Mouse (Mus musculus) frontal cortex, postnatal 14 days (tissue): ENCODE measurements around the gene Chit1.

Experiments
- DNase-seq, 2 experiments: peaks; one replicate each; pipeline ENCODE4 v3.0.0; 2022; ENCODE audit warnings: low spot score in 2 of 2

Gene Chit1

DNA sequence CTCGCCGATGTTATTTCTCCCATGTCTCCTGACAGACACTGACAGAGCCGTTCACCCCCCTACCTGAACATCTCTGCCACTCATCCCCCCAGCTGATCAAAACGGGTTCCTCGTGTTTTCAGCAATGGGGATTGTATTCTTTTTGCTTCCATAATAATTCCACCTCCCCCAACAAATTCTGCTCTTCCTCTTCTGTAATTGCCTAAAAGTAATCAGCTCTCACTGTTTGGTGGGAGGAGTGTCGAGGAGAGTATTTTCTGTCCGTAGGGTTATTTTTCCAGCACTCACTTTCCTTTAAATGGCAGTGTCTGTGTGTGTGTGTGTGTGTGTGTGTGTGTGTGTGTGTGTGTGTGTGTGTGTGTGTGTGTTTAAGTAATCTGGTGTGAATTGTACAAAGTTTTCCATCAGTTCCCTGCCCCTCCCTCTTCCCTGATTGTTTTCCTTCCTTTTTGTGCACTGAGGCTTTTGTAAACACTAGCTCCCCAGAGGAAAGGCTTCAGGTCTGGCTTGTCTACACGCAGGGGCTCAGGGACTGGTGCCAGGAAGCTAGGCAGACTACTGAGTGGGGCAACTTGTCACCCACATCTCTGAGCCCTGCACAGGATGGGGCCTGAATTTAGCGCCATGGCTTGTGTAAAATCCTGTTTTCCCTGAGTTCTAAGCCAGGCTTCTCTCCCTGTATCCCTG, 31.4 kb upstream of the Chit1 start:
- no peak for DNase-seq

GRCm38 (mm10) chr1:134080406-134080805, 30.6 kb upstream of the Chit1 start:
- no peak for DNase-seq

DNA sequence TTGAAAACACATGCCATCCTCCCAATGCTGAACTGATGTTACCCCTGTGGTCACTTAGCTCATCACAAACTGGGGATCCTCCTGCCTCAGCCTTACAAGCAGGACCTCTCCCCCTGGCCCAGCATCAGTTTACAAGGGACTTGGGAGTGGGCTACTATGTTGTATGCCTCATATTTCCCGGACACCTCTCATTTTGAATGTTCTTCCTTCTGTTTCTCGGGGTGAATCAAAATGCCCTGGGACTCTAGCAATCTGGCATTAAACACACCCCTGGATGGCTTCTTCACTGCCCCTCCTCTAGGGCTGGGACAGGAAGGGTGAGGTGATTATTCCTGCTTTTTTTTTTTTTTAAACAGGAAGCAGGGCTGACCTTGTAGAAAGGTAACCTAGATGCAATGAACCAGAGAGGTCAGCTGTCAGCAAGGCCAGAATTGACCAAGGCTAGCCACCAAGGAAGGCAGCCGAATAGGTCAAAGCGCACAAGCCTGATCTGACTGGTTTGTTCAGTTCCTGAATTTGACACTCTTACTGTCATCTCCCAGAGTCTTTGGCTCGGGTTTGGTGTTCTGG, 30.1 kb upstream of the Chit1 start:
- no peak for DNase-seq

- peak; percentile 62 to 79 for DNase-seq
Observed at GRCm38 (mm10) chr1:134082987-134083516, 28.0 kb upstream of the Chit1 start.

- no peak for DNase-seq
Observed at GRCm38 (mm10) chr1:134083676-134084075, 27.4 kb upstream of the Chit1 start.

DNA sequence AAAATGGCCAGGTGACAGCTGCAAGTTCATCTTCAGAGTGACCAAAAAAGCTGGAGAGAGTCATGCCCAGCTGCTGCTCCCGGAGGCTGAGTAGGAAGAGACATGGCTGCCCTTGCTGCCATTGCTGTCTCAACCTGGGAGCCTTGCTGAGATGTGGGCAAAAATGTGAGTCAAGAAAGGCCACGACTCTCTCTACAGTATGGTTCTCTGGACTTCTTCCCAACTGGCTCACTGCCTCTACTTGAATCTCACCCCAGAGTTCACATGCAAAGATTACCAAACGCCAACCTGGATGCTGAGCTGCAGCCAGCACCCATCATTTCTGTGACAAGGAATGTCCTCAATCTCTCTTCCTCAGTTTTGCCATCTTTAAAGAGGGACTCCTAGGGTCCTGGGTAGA, 26.9 kb upstream of the Chit1 start:
- no peak for DNase-seq

DNA sequence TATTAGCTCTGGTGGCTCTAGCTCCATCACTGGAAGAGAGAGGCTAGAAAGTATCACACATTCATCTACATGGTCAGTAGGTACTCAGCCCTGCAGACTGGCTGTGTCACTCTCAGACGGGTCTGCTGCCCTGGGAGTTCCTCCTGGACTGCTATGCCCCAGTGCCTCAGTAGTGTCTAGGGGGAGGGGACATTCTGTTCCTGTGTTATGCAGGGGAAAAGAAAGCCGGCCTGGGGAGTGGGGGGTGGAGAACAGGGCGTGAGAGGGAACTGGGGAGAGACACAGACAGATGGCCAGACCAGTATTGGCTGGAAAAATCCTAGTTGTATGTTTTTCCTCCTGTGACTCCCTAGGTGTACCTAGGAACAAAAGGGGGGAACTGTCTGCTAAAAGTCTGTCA, 25.0 kb upstream of the Chit1 start:
- DNase-seq = no peak

DNA sequence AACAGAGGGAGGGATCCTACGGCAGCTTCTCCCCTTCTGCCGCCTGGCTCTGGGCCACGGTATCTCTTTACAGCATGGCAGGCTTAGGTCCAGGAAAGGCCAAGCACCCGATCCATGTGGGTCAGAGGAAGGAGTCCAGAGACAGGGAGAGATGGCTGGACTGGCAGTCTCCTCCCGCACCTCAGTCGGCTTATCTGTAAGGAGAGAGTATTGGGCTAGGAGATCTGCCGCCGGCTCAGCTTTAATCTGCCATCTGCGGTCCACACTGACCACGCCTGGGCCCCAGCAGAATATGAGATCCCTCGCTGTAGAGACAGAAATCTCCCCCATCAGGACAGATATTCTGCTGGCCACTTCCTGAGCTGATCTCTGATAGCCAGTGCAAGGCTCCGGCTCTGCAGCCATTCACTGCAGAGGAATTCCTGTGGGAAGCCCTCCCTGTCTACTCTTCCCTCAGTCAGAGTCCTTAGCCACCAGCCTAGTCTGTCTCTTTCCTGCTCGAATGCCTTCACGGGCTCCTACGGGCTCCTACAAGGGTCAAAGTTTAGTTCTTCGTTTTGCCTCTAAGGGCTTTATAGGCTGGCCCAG, 24.1 kb upstream of the Chit1 start:
- DNase-seq = no peak

DNA sequence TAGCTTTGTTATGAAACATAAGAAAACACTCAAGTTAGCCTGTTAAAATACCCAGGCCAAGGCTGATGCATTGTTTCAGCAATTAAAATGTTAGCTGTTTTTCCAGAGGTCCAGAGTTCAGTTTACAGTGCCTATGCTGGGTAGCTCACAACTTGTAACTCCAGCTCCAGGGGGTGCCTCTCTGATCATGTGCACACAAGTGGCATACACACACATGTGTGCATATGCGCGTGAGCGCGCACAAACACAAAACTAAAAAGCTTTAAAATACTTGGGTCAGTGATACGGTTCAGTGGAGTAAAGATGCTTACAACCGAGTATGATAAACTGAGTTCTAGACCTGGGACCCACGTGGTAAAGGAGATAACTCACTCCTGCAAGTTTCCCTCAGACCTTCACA, 22.0 kb upstream of the Chit1 start:
- no peak for DNase-seq

DNA sequence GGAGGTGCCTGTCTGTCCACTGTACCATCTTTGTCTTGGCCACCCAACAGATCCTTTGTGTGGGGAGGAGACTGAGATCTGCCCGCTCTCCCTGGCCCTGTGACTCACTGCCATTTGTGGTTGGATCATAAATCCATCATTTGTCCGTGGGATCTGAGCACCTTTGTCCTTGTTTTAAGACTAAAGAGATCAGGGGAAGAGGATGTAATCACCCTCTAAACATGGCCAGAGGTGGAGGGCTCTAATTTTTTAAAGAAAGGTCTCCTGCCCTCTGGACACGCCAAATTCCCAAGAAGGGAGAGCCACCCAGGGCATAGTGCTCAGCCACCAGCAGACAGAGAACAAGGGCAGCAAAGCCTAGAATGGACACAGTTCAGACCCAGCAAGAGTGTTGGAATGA, 19.2 kb upstream of the Chit1 start:
- no peak for DNase-seq

DNA sequence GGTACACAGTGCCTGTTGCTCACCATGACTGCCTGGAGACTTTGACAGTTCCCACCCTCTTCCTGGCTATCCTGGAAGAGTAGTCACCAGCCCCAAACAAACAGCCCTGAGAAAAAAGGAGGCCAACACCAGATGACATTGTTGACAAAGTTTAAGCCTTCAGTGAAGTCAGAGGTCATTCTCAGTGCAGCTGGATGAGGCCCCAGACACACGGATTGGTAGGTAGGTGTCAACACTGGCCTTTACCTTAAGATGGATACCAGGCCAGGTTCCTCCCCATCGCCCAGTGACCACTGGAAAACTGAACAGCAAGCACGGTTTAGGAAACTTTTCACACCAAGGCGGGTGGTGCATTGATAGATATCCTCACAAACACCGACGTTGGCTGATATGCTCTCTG, 18.7 kb upstream of the Chit1 start:
- no peak for DNase-seq

- peak; percentile 72 to 79 for DNase-seq
Observed at GRCm38 (mm10) chr1:134092852-134093770, 17.9 kb upstream of the Chit1 start.

GRCm38 (mm10) chr1:134093771-134094526, 17.1 kb upstream of the Chit1 start:
- no peak for DNase-seq

- DNase-seq = no peak
Observed at GRCm38 (mm10) chr1:134095033-134095612, 15.9 kb upstream of the Chit1 start.

DNA sequence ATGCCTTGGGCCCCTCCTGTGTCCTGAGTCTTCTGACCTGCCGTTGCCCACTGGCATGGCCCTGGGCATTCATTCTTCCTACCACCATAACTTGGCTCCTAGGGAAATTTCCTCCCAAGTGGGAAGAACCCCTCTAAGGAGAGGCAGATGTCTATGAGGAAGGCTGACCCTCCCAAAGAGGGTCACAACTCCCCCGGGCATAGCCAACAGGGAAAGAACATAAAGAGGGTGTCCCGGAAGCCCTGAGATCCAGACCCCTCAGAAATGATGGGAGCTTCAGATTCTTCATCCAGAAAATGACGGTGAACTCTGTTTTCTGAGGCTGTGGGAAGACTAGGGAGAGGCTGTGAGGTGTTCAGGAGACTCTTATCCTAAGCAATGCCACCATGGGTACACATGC, 15.3 kb upstream of the Chit1 start:
- DNase-seq = no peak

- DNase-seq = no peak
Observed at GRCm38 (mm10) chr1:134096264-134096934, 14.6 kb upstream of the Chit1 start.

DNA sequence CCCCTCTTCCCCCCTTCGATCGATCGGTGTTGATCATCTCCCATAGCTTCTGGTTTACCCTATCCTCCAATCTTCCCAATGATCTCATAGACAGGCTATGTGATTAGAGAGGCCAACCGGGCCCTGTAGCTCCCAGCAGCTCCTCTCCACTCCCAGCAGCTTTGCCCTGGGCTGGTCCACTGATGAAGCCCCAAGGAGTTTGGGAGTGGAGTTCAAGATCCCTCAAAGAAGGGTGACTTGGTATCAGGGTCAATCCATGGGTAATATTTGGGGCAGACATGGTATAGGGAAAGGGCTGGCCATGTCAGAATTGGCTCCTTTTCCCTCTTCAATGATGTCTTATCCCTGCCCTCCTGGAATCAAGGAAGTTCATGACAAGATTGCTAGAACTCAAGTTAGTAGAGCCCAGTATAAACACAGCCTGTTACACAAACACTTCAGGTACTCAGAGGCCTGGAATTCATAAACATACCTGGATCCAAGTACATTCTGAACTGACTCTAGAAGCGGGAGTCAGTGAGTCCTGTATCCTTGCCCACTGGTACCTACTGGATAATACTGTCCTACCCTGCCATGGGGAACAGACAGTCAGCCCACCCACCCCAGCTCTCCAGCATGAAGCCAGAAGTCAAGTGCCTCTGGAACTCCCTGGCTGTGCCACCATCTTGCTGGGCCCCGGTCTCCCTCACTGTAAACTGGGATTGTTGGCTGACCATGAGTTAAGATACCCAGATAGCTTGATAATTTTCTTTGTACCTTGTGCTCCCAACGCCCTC, 13.8 kb upstream of the Chit1 start:
- DNase-seq = no peak

DNA sequence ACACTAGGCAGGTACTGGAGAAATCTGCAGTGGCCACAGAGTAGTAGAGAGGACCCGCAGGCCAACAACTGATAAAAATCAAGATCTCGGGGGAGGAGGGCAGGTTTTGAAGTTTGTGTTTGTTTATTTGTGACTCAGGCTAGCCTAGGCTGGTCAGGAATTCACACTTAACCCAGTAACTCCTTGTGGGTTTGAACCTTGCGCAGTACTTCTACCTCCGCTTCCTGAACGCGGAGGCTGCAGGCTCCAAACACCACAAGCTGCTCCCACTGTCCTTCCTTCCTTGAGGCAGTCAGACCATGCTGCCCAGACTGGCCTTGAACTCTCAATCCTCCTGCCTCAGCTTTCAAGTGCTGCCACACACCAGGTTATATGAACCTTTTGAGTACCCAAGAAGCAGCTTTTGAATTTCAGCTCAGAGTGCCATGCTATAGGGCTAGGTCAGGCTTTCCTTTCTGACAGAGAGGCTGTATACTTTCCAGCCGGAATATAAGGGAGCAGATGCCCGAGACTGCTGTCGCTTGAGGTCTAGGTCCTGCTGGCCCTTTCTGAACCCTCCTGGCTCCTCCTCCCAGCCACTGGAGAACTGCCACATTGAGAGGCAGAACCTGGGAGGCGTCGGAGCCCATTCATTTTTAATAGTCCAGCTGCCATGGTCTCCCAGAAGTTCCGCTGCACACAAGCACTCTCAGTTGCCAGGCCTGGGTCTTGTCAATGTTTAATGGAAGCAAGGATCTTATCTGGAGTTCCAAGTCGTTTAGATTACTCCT, 12.9 kb upstream of the Chit1 start:
- no peak for DNase-seq
